Mouse (Mus musculus): ENCODE measurements around the gene Sdccag8.

Sdccag8 gene

GRCm38 (mm10) chr1:176986990-176987740 is 172.7 kb downstream of the Sdccag8 start:
- DNase-seq, result no peak

- DNase-seq, result no peak
Measured at GRCm38 (mm10) chr1:176991473-176991872, 177.0 kb downstream of the Sdccag8 start.

GRCm38 (mm10) chr1:176992517-176992916 is 178.1 kb downstream of the Sdccag8 start:
- no peak for DNase-seq

GRCm38 (mm10) chr1:176993141-176994010 is 178.9 kb downstream of the Sdccag8 start:
- peak; percentile 41 to 42 for DNase-seq

GRCm38 (mm10) chr1:176994087-176994486 is 179.6 kb downstream of the Sdccag8 start:
- DNase-seq, result no peak

GRCm38 (mm10) chr1:176994707-176995418 is 180.4 kb downstream of the Sdccag8 start:
- DNase-seq, result no peak

- DNase-seq, result no peak
Measured at GRCm38 (mm10) chr1:176995419-176995775, 180.9 kb downstream of the Sdccag8 start.

GRCm38 (mm10) chr1:176996166-176996565 is 181.7 kb downstream of the Sdccag8 start:
- no peak for DNase-seq

- peak; percentile 29 to 52 for DNase-seq
Measured at GRCm38 (mm10) chr1:176996630-176997201, 182.3 kb downstream of the Sdccag8 start.

GRCm38 (mm10) chr1:176997254-176997653 is 182.8 kb downstream of the Sdccag8 start:
- no peak for DNase-seq

- no peak for DNase-seq
Measured at GRCm38 (mm10) chr1:176997711-176998689, 183.5 kb downstream of the Sdccag8 start.

- DNase-seq, result no peak
Measured at GRCm38 (mm10) chr1:176999011-176999410, 184.6 kb downstream of the Sdccag8 start.

- DNase-seq, result no peak
Measured at GRCm38 (mm10) chr1:177002951-177003350, 188.5 kb downstream of the Sdccag8 start.

GRCm38 (mm10) chr1:177004041-177004741 is 189.7 kb downstream of the Sdccag8 start:
- DNase-seq, result no peak

- no peak for DNase-seq
Measured at GRCm38 (mm10) chr1:177007405-177007804, 192.9 kb downstream of the Sdccag8 start.

- no peak for DNase-seq
Measured at GRCm38 (mm10) chr1:177008777-177009176, 194.3 kb downstream of the Sdccag8 start.

- DNase-seq, result no peak
Measured at GRCm38 (mm10) chr1:177010041-177010440, 195.6 kb downstream of the Sdccag8 start.

- no peak for DNase-seq
Measured at GRCm38 (mm10) chr1:177010607-177011302, 196.3 kb downstream of the Sdccag8 start.

GRCm38 (mm10) chr1:177011688-177012087 is 197.2 kb downstream of the Sdccag8 start:
- DNase-seq, result no peak

GRCm38 (mm10) chr1:177012774-177013173 is 198.3 kb downstream of the Sdccag8 start:
- DNase-seq, result no peak

Measured in thymus, adult 18-20 months (tissue).